Mouse (Mus musculus) thymus, adult 2 months (tissue): ENCODE data around the gene Mypop.

Experiments
- CTCF ChIP-seq: fragments of 200-500 bp; IDR thresholded peaks from 2 replicates; pipeline ENCODE4 v1.5.1; 2012; ENCODE audit warnings: mild to moderate bottlenecking, control low read depth, low read length, moderate library complexity, borderline replicate concordance; ENCODE audit not compliant: control insufficient read depth, poor library complexity, insufficient read depth; ENCODE audit errors: extremely low read depth
- POLR2A ChIP-seq: fragments of 200-500 bp; IDR thresholded peaks from 2 replicates; pipeline ENCODE4 v1.6.1; 2012; ENCODE audit warnings: mild to moderate bottlenecking, low read length, control low read depth, moderate library complexity; ENCODE audit not compliant: control insufficient read depth, poor library complexity, insufficient read depth; ENCODE audit errors: extremely low read depth

DNA sequence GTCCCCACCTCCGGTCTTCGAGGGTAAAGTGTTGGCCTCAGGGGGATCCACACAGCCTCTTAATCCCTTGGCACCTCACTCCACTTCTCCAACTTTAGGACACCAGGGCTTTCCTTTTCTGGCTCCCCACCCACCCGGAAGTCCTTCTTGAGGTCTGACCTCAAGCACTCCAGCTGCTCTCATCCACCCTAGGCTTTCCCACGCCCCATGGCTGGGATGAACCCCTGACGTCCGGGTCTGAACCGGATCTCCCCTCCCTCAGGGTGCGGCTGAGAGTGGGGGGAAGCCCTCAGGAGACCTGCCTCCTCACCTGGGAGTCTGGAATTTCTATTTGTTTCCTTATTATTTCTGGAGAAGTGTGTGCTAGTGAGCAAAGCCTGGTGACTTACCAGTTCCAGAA, 30.0 kb downstream of the Mypop start:
- TF ChIP-seq CTCF, result no peak
- TF ChIP-seq POLR2A, result no peak
